Mouse (Mus musculus): ENCODE results near the gene Zan.

Gene Zan

DNA sequence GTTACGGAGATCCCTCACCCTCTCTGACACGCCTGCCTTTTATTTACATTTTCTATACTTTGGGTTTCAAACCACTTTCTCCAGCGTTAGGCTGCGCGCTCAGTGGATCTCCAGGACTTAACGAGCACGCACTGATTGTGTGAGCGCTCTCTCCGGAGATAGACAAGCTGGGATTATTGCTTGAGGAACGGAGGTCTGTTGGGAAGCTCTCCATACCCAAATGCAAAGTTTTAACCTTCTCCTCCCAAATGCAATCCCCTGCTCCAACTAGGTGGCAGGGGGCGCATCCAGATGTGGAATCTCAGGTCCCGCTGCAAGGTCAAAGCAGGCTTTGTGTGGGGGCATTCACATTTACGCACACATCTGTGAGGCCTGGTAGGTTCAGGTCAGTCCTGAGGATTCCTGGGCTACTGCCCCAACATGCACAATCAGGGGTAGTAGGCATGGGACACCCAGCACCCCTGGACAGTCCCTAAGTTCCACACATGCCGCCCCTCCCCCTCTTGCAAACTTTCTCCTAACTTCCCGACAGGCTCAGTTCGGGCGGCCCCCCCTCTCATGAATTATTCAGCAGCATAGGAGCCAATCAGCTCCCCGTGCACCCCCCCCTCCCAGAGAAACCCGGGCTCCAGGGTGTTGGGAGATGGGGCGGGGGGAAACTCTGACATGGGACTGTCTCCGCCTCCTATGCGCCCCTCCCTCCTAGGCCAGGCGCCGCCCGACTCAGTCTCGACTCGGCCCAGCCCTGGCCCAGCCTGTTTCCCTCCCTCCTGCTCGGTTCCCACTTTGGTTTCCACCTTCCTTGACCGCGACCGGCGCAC is 127.3 kb downstream of the Zan start, which contains the start of gene Ephb4:
Ephb4 (plus strand) TSS at position 726 of the 821 bp plus-strand sequence.
- peak; percentile 27 to 35 for DNase-seq

DNA sequence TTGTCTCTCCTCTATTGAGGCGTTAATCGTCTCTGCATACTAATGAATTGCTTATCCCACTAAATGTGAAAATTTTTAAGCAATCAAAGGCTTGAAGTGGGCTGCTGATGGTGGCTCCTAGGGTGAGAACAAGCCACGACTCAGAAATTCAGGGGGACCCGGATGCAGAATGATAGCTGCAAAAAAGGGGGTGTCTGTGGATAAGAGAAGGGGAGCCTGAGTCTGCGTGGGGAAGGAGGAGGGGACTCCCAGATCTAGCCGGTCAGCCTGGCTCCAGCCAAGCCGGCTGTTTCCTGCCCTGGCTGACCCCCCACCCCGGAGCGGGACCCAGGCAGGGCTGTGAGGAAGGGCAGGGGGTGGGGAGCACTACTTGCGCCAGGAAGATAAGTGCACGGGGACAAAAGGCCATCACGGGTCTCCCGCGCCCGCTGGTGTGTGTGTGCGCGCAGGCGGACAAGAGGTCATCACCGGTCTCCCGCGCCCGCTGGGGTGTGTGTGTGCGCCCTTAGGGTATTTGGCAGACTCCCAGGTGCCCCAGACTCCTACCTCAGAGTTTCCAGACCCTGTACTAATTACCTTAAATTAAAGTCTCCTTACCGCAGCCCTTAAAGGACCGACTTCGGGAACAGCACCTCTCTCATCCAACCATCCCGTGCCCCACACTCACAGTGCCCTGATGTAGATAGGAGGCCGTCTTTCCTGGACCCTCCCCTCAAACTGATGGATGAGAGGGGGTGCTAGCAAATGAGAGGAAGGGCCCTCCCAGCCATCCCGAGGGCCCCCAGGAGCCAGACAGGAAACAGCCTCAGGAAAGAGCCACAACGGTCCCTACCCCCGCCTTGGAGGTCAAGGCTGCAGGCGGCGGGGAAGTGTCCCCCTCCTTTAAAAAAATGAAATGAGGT is 128.1 kb downstream of the Zan start:
- no peak for DNase-seq

- DNase-seq, result no peak
Observed at GRCm38 (mm10) chr5:137347856-137348255, 129.0 kb downstream of the Zan start.

DNA sequence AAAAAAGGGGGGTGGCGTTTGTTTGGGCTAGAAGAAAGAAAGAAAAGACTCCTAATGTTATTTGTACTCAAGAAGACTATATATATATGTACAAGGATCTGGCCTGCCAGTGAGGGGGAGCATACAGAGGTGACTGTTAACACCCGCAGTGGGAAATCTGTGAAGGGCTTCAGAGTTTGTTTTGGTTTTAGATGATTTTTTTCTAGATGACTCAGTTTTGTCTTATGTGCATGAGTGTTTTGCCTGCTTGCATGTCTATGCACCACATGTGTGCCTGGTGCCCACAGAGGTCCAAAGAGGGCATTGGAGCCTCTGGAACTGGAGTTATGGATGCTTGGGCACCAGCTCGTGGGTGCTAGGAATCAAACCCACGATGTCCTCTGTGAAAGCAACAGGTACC is 129.9 kb downstream of the Zan start:
- DNase-seq, result no peak

GRCm38 (mm10) chr5:137346388-137346787 is 130.5 kb downstream of the Zan start:
- DNase-seq, result no peak

- DNase-seq, result no peak
Observed at GRCm38 (mm10) chr5:137345821-137346220, 131.0 kb downstream of the Zan start.

DNA sequence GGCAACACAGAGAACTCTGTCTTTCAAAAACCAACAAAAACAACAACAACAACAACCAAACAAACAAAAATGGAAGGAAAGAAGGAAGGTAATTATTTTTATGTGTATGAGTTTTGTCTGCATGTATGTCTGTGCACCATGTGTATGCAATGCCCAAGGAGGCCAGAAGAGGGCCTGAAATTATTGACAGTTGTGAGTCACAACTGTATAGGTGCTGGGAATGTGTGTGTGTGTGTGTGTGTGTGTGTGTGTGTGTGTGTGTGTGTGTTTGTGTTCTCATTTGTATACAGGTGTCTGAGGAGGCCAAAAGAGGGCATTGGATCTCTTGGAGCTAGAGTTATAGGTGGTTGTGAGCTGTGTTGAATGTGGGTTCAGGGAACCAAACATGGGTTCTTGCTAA is 133.0 kb downstream of the Zan start:
- no peak for DNase-seq

DNA sequence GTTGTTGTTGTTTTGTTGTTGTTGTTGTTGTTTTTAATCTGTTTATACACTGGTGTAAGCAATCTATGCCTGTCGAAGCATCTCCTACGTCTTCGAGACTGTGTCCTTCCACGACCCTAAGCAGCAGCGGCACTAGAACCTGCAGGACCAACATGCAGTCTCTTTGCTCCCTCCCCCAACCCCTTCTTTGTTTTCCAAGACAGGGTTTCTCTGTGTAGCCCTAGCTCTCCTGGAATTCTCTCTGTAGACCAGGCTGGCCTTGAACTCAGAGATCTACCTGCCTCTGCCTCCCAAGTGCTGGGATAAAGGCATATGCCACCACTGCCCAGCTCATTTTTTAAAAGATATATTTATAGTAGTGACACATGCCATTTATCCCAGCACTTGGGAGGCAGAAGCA is 133.5 kb downstream of the Zan start:
- no peak for DNase-seq

DNA sequence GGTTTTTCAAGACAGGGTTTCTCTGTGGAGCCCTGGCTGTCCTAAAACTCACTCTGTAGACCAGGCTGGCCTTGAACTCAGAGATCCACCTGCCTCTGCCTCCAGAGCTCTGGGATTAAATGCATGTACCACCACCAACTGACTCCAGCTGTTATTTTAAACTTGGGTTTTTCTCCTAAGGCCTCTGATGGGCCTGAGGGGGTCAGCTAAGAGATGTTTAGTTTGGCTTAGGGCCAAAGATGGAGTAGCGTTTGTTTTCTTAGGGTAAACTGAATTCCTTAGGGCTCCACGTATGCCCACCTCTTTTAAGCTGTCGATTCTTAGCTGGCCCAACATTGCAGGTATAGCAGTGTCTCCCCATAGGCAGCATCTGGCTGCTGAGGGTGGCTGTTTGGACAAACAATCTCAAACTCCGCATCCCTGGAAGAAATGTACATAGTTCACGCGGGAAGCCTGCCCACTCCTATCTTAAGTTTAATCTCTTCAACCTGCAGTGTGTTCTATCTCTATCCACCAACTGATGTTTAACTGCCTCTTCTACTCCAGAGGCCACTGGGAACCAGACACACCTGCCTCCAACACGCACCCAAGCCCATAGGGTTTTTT is 134.4 kb downstream of the Zan start:
- DNase-seq, result no peak

- DNase-seq, result no peak
Observed at GRCm38 (mm10) chr5:137340222-137340621, 136.6 kb downstream of the Zan start.

GRCm38 (mm10) chr5:137339290-137339979 is 137.4 kb downstream of the Zan start:
- no peak for DNase-seq

DNA sequence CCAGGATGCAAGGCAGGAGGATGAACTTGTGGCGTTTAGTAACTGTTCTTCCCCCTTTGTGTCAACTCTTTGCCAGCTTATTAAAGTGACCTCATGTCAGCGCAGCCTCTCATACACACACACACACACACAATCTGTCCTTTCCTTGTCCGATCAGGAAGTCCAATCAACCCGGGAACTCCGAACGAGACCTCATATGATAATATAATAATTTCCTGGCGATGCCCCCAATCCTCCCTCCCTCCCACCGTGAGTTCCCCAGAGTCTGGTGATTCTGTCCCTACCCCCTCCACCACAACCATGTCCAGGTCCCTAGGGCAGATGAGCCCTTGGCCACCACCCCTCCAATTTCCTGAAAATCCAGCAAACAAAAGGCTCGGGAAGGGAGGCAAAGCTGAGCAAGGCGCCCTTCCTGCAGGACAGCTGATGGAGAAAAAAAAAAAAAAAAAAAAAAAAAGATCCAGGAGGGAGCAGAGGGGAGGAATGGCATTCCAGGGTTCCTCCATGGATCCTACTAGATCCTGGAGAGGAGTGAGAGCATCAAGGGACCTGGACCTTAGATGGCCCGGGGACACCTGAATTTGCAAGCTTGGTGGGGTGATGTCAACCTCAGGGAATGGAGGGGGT is 138.1 kb downstream of the Zan start:
- no peak for DNase-seq

DNA sequence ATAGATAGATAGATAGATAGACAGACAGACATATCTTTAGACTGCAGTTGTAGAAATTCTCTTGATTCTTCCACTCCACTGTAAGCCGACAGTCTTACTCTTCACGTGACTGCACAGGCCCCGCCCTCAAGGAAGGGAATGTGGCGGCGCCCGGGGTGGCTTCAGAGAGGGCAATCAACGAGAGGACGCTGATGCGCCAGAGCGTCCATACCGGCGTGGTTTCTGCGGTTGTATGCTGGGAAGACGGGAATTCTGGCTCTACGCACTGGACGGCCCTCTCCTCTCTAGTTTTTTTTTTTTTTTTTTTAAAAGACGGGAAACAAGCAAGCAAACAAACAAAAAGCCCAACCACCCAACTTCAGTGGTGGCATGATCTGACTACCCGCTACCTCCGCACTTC is 138.6 kb downstream of the Zan start:
- peak; percentile 75 to 83 for DNase-seq

GRCm38 (mm10) chr5:137337190-137337589 is 139.7 kb downstream of the Zan start:
- no peak for DNase-seq

DNA sequence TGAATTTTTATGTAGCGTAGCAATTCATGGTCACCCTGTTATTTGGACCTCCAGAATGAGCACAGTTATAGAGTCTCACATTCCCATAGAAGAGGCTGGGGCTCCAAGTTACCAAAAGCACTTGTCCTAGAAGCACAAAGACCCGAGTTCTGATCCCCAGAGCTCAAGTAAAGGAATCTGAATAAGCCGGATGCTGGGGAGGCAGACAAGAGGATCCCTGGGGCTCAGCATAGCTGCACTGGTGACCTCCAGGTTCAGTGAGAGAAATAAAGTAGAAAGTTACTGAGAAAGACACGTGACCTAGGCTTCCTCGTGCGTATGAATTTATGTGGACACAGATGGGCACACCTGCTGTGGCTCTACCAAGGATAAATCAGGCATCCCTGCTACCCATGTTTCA is 141.8 kb downstream of the Zan start:
- DNase-seq, result no peak

DNA sequence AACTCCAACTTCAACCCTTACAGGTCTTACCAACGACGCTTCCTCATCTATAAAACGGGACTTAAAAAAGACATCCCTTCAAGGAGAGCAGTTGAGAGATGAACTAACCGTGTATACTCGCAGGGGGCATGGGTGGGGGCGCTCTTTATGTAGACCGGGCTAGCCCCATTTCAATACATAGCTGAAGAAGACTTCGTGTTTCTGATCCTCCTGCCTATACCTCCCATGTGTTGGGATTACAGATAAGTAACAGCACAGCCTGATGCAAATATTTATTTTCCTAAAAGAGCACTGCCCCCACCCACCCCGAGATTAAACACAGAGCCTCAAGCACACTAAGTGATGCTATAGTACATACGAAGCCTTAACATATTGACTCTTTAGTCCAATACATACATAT is 142.5 kb downstream of the Zan start:
- DNase-seq, result no peak

- peak; percentile 88 to 98 for DNase-seq
Observed at GRCm38 (mm10) chr5:137333512-137334174, 143.2 kb downstream of the Zan start, which contains the start of gene Slc12a9. Gene Slc12a9, minus strand, starts transcription at chr5:137333597.

- DNase-seq, result no peak
Observed at GRCm38 (mm10) chr5:137332857-137333511, 143.9 kb downstream of the Zan start.

GRCm38 (mm10) chr5:137330910-137331309 is 146.0 kb downstream of the Zan start:
- no peak for DNase-seq
